Mouse (Mus musculus) urinary bladder, postnatal 4 days (tissue): Measurements from ENCODE around the gene Dxo.
A peak's percentile ranks its signal among the peaks of the same experiment; 100 is the strongest.
"Not testable (repeated sequence)": the region's sequence is repeated elsewhere in the genome, so short reads cannot be mapped to it uniquely, and the experiment has no call there.

Source experiments
- DNase-seq, 2 experiments: peaks; one replicate each; pipeline ENCODE4 v3.0.0; 2021 to 2022; ENCODE audit warnings: low spot score in 2 of 2

Dxo gene

GRCm38 (mm10) chr17:34830776-34831175, 6.0 kb upstream of the Dxo start:
- not testable (repeated sequence) for DNase-seq

GRCm38 (mm10) chr17:34836155-34836855, 514 bp upstream of the Dxo start:
- no peak for DNase-seq

GRCm38 (mm10) chr17:34837464-34838324, 875 bp downstream of the Dxo start:
- DNase-seq, result no peak

DNA sequence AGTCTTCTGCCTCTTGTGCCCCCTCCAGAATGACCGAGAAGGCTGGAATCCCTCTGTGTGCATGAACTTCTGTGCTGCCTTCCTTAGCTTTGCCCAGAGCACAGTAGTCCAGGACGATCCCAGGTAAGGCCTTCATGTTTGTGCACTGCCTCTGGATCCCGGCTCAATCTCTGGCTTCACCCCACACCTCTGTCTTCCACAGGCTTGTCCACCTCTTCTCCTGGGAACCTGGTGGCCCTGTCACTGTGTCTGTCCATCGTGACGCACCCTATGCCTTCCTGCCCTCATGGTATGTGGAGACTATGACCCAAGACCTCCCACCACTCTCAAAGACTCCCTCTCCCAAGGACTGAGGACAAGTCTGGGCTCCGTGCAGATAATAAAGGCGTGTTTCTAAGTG, 2.0 kb downstream of the Dxo start:
- DNase-seq, result no peak

DNA sequence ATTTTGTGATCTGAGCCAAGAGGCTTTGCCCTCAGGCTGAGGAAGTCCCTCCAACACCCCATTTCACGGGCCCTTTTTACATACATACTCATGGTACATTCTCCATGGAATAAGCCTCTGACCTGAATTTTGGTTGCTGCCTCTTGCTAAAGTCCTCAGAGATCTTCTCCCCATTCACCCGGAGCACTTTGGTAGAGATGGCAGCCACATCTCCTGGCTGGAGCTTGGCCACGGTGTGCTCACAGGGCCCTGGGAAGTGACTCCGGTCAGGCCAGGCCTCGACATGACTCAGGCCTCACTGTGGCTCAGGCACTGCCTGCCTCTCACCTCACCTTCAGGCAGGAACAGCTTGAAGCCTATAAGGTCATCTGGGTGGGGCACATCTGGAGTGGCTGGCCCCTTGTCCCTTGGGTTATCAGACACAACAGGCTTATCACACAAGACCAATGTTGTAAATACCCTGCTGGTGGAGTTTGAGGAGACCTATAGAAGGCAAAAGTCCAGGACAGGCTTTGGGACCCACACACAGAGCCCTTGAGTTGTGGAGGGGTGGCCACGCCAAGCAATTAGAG, 4.0 kb downstream of the Dxo start:
- no peak for DNase-seq

GRCm38 (mm10) chr17:34844884-34845283, 8.1 kb downstream of the Dxo start:
- no peak for DNase-seq

DNA sequence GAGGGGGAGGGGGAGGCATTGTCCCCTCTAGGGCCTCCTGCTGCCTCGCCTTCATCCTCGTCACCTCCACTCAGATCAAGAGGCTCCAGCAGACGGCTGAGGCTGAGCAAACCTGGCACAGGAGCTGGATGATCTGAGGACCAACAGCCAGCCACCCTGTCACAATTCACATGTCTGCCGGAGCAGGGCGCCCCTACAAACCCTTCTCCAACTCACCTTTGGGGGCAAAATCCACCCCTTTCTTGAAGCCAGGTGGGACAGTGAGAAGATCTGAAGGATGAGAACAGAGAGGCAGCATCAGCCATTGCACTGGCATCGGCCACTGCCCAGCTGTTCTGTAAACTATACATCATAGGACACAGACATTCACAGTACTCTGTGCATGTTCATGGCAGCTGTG, 10.4 kb downstream of the Dxo start:
- DNase-seq, result no peak

GRCm38 (mm10) chr17:34847615-34848014, 10.8 kb downstream of the Dxo start:
- DNase-seq, result no peak

DNA sequence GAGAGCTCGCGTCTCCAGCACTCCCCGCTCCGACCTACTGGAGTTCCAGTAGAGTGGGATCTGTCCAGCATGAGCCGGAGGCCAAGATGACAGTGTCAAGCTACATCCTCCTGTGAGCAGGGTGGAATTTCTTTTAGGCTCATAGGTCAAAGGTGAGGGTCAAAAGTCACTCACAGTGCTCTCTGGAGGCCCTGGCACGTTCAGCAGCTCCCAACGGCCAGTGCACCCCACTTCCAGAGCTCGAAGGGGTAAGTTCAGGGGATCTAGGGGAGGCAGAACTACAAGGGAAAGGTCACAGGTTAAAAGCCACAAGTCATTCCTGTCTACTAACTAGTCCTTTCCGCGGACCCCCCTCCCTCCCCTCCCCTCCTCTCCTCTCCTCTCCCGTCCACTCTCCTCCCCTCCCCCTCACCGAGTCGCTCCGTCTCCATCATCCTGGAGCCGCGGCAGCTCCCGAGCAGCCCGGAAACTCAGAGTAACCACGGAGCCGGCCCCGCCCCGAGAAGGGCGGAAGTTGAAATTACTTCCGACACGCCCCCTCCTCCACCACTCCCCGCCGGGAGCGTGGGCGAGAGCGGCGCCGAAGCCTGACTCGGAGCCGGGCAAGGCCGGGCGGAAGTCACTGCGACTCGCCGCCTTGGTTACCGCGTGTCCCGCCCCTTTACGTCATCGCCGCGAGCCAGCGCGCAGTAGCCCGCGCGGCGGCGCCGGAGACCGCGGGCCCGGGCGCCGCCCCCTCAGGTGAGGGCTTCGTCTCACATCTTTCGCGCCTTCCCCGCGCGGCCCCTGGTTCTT, 13.1 kb downstream of the Dxo start, which contains the start of the genes Skiv2l and Nelfe:
Gene Skiv2l, minus strand, starts transcription at position 489 of the 795 bp plus-strand sequence.
Gene Nelfe, plus strand, starts transcription at position 670 of the 795 bp plus-strand sequence.
- peak; percentile 97 to 98 for DNase-seq

DNA sequence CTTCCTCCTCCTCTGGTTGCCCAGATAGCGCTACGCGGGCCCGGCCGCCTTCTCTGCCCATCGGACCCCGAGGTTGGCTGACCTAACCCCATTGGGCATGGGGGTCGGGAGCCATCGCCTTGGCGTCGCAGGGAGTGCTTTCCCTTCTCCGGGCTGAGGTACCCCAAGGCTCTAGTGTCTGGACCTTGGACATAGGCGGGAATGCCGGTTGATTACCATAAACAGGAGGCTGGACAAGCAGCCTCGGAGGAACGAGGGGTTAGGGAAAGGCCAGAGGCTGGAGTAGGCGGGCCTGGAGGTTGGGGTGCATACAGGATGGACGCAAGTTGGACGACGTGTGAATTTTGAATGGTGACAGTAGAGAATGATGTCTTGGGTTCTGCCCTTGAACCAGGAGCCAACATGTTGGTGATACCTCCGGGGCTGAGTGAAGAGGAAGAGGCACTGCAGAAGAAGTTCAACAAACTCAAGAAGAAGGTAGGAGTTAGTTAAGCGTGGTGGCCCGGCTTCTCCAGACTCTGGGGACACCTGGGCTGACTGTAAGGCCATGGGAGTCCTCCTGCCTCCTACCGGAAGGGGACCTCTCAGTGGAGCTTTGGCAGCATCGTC, 13.8 kb downstream of the Dxo start:
- no peak for DNase-seq

GRCm38 (mm10) chr17:34853511-34853910, 16.7 kb downstream of the Dxo start:
- DNase-seq, result no peak

- no peak for DNase-seq
Measured at GRCm38 (mm10) chr17:34854761-34855160, 17.9 kb downstream of the Dxo start.

DNA sequence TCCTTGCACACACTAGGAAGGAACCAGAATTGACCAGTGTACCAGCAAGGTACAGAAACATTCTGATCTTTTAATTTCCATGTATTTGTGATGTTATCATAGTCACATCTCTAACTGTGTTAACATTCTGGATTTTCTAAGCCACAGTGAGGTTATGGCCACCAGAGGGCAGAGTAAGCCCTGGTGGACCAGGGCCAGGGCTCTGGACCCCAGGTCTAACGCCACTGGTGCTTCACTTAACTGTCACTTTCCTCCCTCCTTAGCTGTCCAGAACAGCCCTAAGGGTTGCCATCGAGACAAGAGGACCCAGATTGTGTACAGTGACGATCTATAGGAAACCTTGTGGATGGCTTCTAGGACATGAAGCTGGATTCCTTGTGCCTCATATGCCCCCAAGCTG, 19.0 kb downstream of the Dxo start:
- DNase-seq, result no peak

- no peak for DNase-seq
Measured at GRCm38 (mm10) chr17:34858670-34859069, 21.9 kb downstream of the Dxo start.

DNA sequence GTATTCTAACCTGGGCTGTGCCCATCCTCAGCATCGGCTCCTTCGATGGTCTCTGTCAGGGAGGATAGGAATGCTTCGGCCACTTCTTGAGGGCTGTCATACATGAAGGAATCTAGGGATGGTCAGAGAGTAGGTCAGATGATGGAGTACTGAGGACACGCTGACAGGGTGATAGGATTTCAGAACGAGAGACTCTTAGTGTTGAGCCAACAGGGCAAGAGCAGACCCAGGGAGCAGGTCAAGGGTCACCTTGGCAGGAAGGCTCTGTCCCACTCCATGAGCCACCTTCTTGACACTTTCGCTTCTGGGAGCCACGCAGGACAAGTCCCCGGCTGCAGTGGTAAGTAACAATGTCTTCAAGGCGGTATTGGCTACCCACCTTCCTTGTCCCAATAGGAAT, 23.7 kb downstream of the Dxo start:
- no peak for DNase-seq

- DNase-seq, result no peak
Measured at GRCm38 (mm10) chr17:34861704-34862415, 25.0 kb downstream of the Dxo start.

DNA sequence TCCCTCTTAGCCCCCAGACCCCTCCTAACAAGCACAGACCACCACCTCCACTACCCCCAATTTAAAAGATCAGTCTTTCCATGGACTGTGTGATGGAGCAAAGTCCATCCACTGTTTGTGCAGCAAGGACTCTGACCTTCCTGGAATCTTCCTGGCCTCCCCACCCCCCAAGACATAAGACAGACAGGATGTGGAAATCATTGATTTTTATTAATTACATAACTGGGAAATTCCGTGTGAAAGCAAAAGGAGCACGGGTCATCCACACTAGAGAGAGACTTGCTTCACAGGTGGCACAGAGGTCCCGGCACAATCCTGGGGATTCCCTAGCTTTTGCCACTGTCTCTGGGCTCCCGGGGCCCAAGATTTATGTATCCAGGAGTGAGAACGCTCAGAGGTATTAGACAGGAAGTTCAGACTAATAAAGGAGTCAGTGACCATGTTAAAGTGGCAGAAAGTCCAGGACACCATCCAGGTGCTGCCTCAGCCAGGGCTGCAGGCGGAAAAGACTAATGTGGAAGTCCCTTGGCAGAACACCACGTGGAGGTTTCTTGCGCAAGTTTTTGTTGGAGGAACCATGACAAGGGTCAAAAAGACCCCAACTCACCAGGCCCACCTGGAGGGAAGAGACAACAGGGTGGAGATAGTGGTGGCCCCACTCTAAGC, 25.7 kb downstream of the Dxo start, which contains the start of gene Cfb:
Gene Cfb, minus strand, starts transcription at position 103 of the 666 bp plus-strand sequence.
- DNase-seq, result no peak

DNA sequence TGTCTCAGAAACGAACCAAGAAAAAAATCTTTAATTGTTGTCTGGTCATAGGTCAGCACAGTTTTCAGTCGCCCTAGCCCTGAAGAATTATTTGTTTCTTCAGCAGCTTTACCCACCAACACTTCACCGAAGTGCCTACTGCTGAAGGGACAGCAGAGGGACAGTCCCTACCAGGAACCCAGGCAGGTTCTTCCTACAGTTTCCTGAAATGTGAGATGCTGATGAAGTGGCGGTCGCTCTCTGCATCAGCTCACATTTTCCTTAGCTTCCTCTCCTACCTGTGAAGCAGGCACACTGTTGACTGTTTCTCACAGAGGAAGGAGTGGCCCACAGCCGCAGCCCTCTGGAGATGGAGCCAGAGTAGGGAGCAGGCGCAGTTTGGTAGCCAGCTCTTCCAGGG, 29.2 kb downstream of the Dxo start:
- DNase-seq, result no peak

DNA sequence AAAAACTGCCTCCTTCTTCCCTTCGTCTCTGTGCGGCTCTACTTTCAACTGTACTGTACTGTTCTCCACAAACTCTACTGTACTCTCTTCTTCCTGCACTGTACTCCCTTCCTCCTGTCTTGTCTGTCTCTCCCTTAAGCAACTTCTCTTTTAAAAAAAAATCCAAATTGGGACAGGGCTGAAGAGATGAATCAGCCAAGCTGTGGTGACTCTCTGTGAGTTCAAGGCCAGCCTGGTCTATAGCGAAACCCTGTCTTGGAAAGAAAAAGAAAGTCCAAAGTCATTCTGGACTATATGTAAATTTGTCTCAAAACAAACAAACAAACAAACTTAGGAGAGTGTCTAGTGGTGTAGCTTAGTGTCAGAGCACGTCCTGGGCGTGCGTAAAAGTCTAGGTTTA, 37.5 kb downstream of the Dxo start:
- no peak for DNase-seq

DNA sequence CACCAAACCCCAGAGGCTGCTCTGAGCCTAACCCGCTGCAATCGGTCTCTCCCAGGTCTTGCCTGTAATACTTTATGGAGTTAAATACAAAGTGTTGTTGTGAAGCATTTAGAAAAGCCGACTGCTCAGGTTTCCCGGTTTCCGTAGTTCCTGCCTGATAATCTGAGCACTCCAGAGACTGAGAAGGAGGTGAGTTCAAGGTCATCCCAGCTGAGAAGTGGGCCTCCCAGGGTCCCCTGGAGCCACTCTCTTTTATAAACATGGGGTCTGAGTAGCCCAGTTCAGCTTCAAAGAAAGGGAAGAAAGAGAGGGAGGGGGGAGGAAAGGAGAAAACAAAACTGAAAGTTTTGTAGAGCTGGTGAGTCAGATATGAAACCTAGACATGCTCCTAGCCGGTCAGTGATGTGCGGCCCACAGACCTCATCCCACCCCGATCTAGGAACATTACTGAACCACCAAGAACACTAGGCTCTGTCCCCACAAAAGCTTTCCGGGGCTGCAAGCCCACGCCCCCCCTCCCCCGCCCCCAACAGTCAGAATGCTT, 42.6 kb downstream of the Dxo start, which contains the start of gene Zbtb12:
Gene Zbtb12, plus strand, starts transcription at position 148 of the 544 bp plus-strand sequence.
- no peak for DNase-seq
